Mouse (Mus musculus): Measurements from ENCODE around the gene Hs2st1. TPM values are rescaled to one million over a fixed set of nuclear protein-coding genes. Genes with fewer than 3 reads are reported as not detected.

Gene Hs2st1
- total and polyA plus RNA-seq, 3 experiments = 17.6 to 36.4 (median 29.7) TPM

DNA sequence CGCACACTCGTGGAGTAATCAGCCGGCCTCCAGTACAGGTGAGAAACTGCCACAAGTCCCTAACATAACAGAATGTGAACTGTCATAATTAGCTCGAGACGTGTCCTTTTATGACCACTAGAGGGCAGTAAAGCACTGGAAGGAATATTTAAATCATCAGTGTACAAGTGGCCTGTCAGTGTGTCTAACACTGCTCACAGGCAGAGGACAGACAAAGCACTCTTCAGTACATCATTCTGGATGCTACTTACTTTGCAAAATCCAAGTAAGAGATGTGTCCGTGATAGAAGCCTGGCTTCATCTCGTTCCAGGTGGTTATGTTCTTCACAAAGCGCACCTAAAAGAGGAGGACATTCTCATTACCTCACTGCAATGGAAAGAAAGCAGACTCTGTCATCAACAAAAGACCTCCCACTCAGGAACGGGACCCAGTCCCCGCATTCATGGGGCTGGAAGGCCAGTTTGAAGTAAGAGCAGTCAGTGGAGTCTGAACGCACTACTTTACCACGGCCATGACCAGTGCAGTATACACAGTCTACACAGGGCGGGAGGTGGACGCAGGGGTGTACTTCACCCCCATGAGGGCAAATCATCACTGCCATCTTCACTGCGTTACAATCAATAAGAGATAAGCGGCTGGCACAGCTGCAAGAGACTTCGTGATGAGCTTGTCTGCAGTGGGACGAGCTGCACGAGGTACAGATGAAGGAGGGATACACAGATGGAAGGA, 116.1 kb downstream of the Hs2st1 start:
- Histone ChIP-seq H3K4me3 (replicated peaks in 1 of 3; ENCODE audit: low read depth in 2 of 3, low read length in 2 of 3, poor library complexity in 1 of 3) (no peak overlapping the region), H3K36me3 (replicated peaks in 1 of 2; ENCODE audit: control insufficient read depth in 1 of 2, insufficient read depth in 1 of 2, low read length in 1 of 2) (peaks cover 7 to 76% of the 10 kb centered on the region in 2 experiments), H3K4me2 (ENCODE audit: insufficient read depth, low read depth, poor library complexity, severe bottlenecking) (no peak overlapping the region), H3K27ac (ENCODE audit: insufficient read depth, low read depth) (no peak overlapping the region), H3K9ac (ENCODE audit: insufficient read depth, low read depth) (no peak overlapping the region), H3K4me1 (ENCODE audit: control insufficient read depth in 1 of 2, insufficient read depth in 2 of 2) (peaks cover 0 to 9% of the 10 kb centered on the region in 2 experiments; a peak in 2 of 4 replicates), H3K9me3 (replicated peaks; ENCODE audit: low read length) (no peaks in the 10 kb centered on the region), H3K79me2 (replicated peaks; ENCODE audit: control insufficient read depth, extremely low read depth, insufficient read depth, poor library complexity, severe bottlenecking) (no peaks in the 10 kb centered on the region), H3K27me3 (replicated peaks) (no peaks in the 10 kb centered on the region)
- peak; percentile 91 for DNase-seq (ENCODE audit: extremely low read depth)
- dilution Hi-C loops (cut with MboI; ENCODE audit: extremely low pct_ligation_motif_present, extremely low pct_unique_long_range_greater_than_20kb, low sequenced_read_pairs) = no loop called here
- TF ChIP-seq RAD21 (IDR thresholded peaks at IDR 0.05; ENCODE audit: low read depth, low read length) = no peak; the same call in none of the 2 replicates
- TF ChIP-seq HCFC1 (IDR thresholded peaks at IDR 0.05; ENCODE audit: low read depth, low read length) = no peak
- TF ChIP-seq NELFE (IDR thresholded peaks at IDR 0.05; ENCODE audit: low read depth, low read length) = 0 out of 2 replicates have a peak, but pooled peaks have one; percentile 9
- TF ChIP-seq TBP (conservative IDR thresholded peaks at IDR 0.05; ENCODE audit: low read depth, low read length) = no peak
- TF ChIP-seq SMC3 (IDR thresholded peaks at IDR 0.05; ENCODE audit: low read depth, low read length) = peak; percentile 97
- peak; percentile 99 to 100 for TF ChIP-seq CTCF (conservative IDR thresholded peaks at IDR 0.05 in 1 of 2, IDR thresholded peaks at IDR 0.05 in 1 of 2; ENCODE audit: low read depth in 2 of 2, low read length in 2 of 2)
- no peak for TF ChIP-seq RCOR1 (conservative IDR thresholded peaks at IDR 0.05; ENCODE audit: low read depth, low read length)
- TF ChIP-seq MYC (IDR thresholded peaks at IDR 0.05; ENCODE audit: low read depth, low read length) = peak; percentile 87
- TF ChIP-seq IRF4 (IDR thresholded peaks at IDR 0.05; ENCODE audit: low read depth, low read length) = 0 out of 2 replicates have a peak, but pooled peaks have one; percentile 20
- peak; percentile 89 for TF ChIP-seq ZC3H11A (IDR thresholded peaks at IDR 0.05; ENCODE audit: low read depth, low read length)
- in situ Hi-C loops (cut with MboI; ENCODE audit: low pct_ligation_motif_present, low pct_unique_long_range_greater_than_20kb, low sequenced_read_pairs) = no loop called here

DNA sequence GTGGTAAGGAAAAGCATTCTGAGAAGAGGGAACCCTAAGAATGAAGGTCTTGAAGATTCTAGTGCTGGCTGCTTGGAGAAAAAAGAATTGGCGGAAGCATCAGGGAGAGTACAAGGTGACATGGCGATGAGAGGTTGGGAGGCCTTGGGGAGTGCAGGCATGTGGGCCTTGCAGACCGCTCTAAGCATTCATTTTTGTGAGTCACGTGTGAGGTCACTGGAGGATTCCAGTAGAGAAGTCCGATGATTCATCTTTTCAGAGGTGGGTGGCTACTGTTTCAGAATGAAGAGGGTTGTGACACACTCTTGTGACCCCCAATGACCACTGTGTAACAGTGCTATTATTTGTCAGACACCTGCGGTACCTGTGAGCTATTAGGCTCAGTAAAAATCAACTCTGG, 121.0 kb downstream of the Hs2st1 start:
- no peak overlapping the region for H3K27ac ChIP-seq (ENCODE audit: insufficient read depth, low read depth)
- TF ChIP-seq SMC3 (IDR thresholded peaks at IDR 0.05; ENCODE audit: low read depth, low read length) (no peak), KAT2A (IDR thresholded peaks at IDR 0.05; ENCODE audit: insufficient replicate concordance, low read length) (no peak), ELF1 (IDR thresholded peaks at IDR 0.05; ENCODE audit: low read depth, low read length) (no peak), IRF4 (IDR thresholded peaks at IDR 0.05; ENCODE audit: low read depth, low read length) (no peak), NRF1 (IDR thresholded peaks at IDR 0.05; ENCODE audit: low read depth, low read length) (no peak), JUND (conservative IDR thresholded peaks at IDR 0.05; ENCODE audit: low read depth, low read length) (no peak), ETS1 (conservative IDR thresholded peaks at IDR 0.05; ENCODE audit: low read depth, low read length) (no peak), USF2 (conservative IDR thresholded peaks at IDR 0.05; ENCODE audit: low read depth, low read length) (no peak), GABPA (IDR thresholded peaks at IDR 0.05; ENCODE audit: insufficient replicate concordance, low read depth, low read length) (no peak), MXI1 (IDR thresholded peaks at IDR 0.05; ENCODE audit: low read depth, low read length) (no peak), ZMIZ1 (IDR thresholded peaks at IDR 0.05; ENCODE audit: low read depth, low read length) (no peak), HCFC1 (IDR thresholded peaks at IDR 0.05; ENCODE audit: low read depth, low read length) (no peak), USF1 (IDR thresholded peaks at IDR 0.05; ENCODE audit: low read depth, low read length) (no peak)
- peaks cover 16 to 85% of the 10 kb centered on the region in 2 experiments for H3K36me3 ChIP-seq (replicated peaks in 1 of 2; ENCODE audit: control insufficient read depth in 1 of 2, insufficient read depth in 1 of 2, low read length in 1 of 2)
- no peaks in the 10 kb centered on the region for H3K79me2 ChIP-seq (replicated peaks; ENCODE audit: control insufficient read depth, extremely low read depth, insufficient read depth, poor library complexity, severe bottlenecking)
- no peaks in the 10 kb centered on the region for H3K9me3 ChIP-seq (replicated peaks; ENCODE audit: low read length)
- dilution Hi-C loops (cut with MboI; ENCODE audit: extremely low pct_ligation_motif_present, extremely low pct_unique_long_range_greater_than_20kb, low sequenced_read_pairs) (no loop called here), in situ Hi-C loops (cut with MboI; ENCODE audit: low pct_ligation_motif_present, low pct_unique_long_range_greater_than_20kb, low sequenced_read_pairs) (no loop called here)
- peaks cover 0 to 2% of the 10 kb centered on the region in 2 experiments; a peak in 2 of 4 replicates for H3K4me1 ChIP-seq (ENCODE audit: control insufficient read depth in 1 of 2, insufficient read depth in 2 of 2)
- H3K27me3 ChIP-seq (replicated peaks) = no peaks in the 10 kb centered on the region
- DNase-seq (ENCODE audit: extremely low read depth) = no peak
- no peak overlapping the region for H3K9ac ChIP-seq (ENCODE audit: insufficient read depth, low read depth)
- H3K4me2 ChIP-seq (ENCODE audit: insufficient read depth, low read depth, poor library complexity, severe bottlenecking) = no peak overlapping the region
- H3K4me3 ChIP-seq (replicated peaks in 1 of 3; ENCODE audit: low read depth in 2 of 3, low read length in 2 of 3, poor library complexity in 1 of 3) = no peak overlapping the region

All from CH12.LX (cell line).